Mouse (Mus musculus): ENCODE measurements around the gene Sgsh. TPM values are rescaled to one million over a fixed set of nuclear protein-coding genes. Genes with fewer than 3 reads are reported as not detected.
A peak's percentile ranks its signal among the peaks of the same experiment; 100 is the strongest.

The Sgsh gene
- polyA plus RNA-seq (2015; fragmentation: Nextera tagmentation; extraction: Ambion mirVana) = 3.3 and 4.2 TPM in 2 replicates

GRCm38 (mm10) chr11:119355443-119356385 is at the start of gene Sgsh, which contains the start of gene Slc26a11:
Sgsh (minus strand) TSS chr11:119355536.
Slc26a11 (plus strand) TSS chr11:119355557.

GRCm38 (mm10) chr11:119392800-119393482 is 37.6 kb upstream of the Sgsh start, which contains the start of gene Rnf213:
Rnf213 (plus strand) TSS chr11:119393100.

GRCm38 (mm10) chr11:119307658-119307867 is 47.8 kb downstream of the Sgsh start, which contains the start of gene Card14:
Card14 (plus strand) TSS chr11:119307768.

GRCm38 (mm10) chr11:119299391-119300245 is 55.7 kb downstream of the Sgsh start, which contains the start of gene Eif4a3:
Eif4a3 (minus strand) TSS chr11:119300089.

MicroRNAs within 50 kb of the gene (microRNA counts, 519-probe panel; counts per million panel counts)
- microRNA mmu-miR-1932 = 296 counts per million, percentile 58 among the panel's probes with 10 or more counts

Small RNA genes lying within 50 kb of the gene (microRNA-seq; reads per million reads assigned to microRNA genes)
- 0 reads per million in 2 experiments for gene Mir1932

Other genes starting within 250 kb of the Sgsh start
- 4.0 and 4.3 TPM in 2 replicates for gene Tbc1d16, start 127.0 kb downstream of the Sgsh start, polyA plus RNA-seq (2015; fragmentation: Nextera tagmentation; extraction: Ambion mirVana)
- gene Ccdc40, start 127.0 kb downstream of the Sgsh start, polyA plus RNA-seq (2015; fragmentation: Nextera tagmentation; extraction: Ambion mirVana) = 0.37 and 0.67 TPM in 2 replicates
- 55.5 and 60.7 TPM in 2 replicates for gene Gaa, start 87.6 kb downstream of the Sgsh start, polyA plus RNA-seq (2015; fragmentation: Nextera tagmentation; extraction: Ambion mirVana)
- gene Eif4a3, start 55.4 kb downstream of the Sgsh start, polyA plus RNA-seq (2015; fragmentation: Nextera tagmentation; extraction: Ambion mirVana) = 152 and 165 TPM in 2 replicates
- gene Card14, start 47.8 kb downstream of the Sgsh start, polyA plus RNA-seq (2015; fragmentation: Nextera tagmentation; extraction: Ambion mirVana) = 0.18 and 0.19 TPM in 2 replicates
- gene Slc26a11, start within 50 bp of the Sgsh start, polyA plus RNA-seq (2015; fragmentation: Nextera tagmentation; extraction: Ambion mirVana) = 3.5 and 3.8 TPM in 2 replicates
- gene Rnf213, start 37.6 kb upstream of the Sgsh start, polyA plus RNA-seq (2015; fragmentation: Nextera tagmentation; extraction: Ambion mirVana) = 3.0 and 3.3 TPM in 2 replicates
- gene Endov, start 135.8 kb upstream of the Sgsh start, polyA plus RNA-seq (2015; fragmentation: Nextera tagmentation; extraction: Ambion mirVana) = 7.4 and 8.1 TPM in 2 replicates
- gene Nptx1, start 192.2 kb upstream of the Sgsh start, polyA plus RNA-seq (2015; fragmentation: Nextera tagmentation; extraction: Ambion mirVana) = 0.13 and 0.24 TPM in 2 replicates
- gene Rptor, start 247.4 kb upstream of the Sgsh start, polyA plus RNA-seq (2015; fragmentation: Nextera tagmentation; extraction: Ambion mirVana) = 6.1 and 6.2 TPM in 2 replicates

All from skeletal muscle tissue, postnatal 0 days (tissue).